Mouse (Mus musculus) neural tube, embryonic 10.5 days (tissue): ENCODE measurements around the gene Slc38a6.

Source experiments
- DNase-seq: peaks from one replicate; pipeline ENCODE4 v3.0.0-alpha.2; 2017; ENCODE audit warnings: low spot score; ENCODE audit errors: extremely low spot score

The Slc38a6 gene

GRCm38 (mm10) chr12:73355084-73355775 lies 68.7 kb downstream of the Slc38a6 start:
- DNase-seq = no peak

GRCm38 (mm10) chr12:73356696-73357095 lies 70.1 kb downstream of the Slc38a6 start:
- DNase-seq = no peak

GRCm38 (mm10) chr12:73357311-73357710 lies 70.7 kb downstream of the Slc38a6 start:
- DNase-seq = no peak

GRCm38 (mm10) chr12:73357736-73358135 lies 71.2 kb downstream of the Slc38a6 start:
- no peak for DNase-seq

- DNase-seq = no peak
These were observed 72.1 kb downstream of the Slc38a6 start for GRCm38 (mm10) chr12:73358640-73359039.

- no peak for DNase-seq
These were observed 72.9 kb downstream of the Slc38a6 start for GRCm38 (mm10) chr12:73359520-73359919.

GRCm38 (mm10) chr12:73361201-73361600 lies 74.6 kb downstream of the Slc38a6 start:
- no peak for DNase-seq

- DNase-seq = no peak
These were observed 76.8 kb downstream of the Slc38a6 start for GRCm38 (mm10) chr12:73363401-73363800.

GRCm38 (mm10) chr12:73363956-73364355 lies 77.4 kb downstream of the Slc38a6 start:
- no peak for DNase-seq

- no peak for DNase-seq
These were observed 80.0 kb downstream of the Slc38a6 start for GRCm38 (mm10) chr12:73366581-73366980.

- DNase-seq = peak; percentile 69
These were observed 81.0 kb downstream of the Slc38a6 start for GRCm38 (mm10) chr12:73367460-73368079.

GRCm38 (mm10) chr12:73368868-73369608 lies 82.5 kb downstream of the Slc38a6 start:
- DNase-seq = no peak

- DNase-seq = no peak
These were observed 83.9 kb downstream of the Slc38a6 start for GRCm38 (mm10) chr12:73370367-73370944.

GRCm38 (mm10) chr12:73371132-73371531 lies 84.6 kb downstream of the Slc38a6 start:
- no peak for DNase-seq

- no peak for DNase-seq
These were observed 91.4 kb downstream of the Slc38a6 start for GRCm38 (mm10) chr12:73378026-73378425.

- no peak for DNase-seq
These were observed 92.3 kb downstream of the Slc38a6 start for GRCm38 (mm10) chr12:73378724-73379355.

GRCm38 (mm10) chr12:73380686-73381360 lies 94.2 kb downstream of the Slc38a6 start:
- no peak for DNase-seq

- no peak for DNase-seq
These were observed 94.9 kb downstream of the Slc38a6 start for GRCm38 (mm10) chr12:73381452-73381851.

GRCm38 (mm10) chr12:73382290-73383178 lies 96.0 kb downstream of the Slc38a6 start:
- no peak for DNase-seq

GRCm38 (mm10) chr12:73383179-73383510 lies 96.6 kb downstream of the Slc38a6 start:
- DNase-seq = no peak
